Mouse (Mus musculus) liver, embryonic 11.5 days (tissue): ENCODE data around the gene Smyd4. TPM values are rescaled to one million over a fixed set of nuclear protein-coding genes. Genes with fewer than 3 reads are reported as not detected.
A peak's percentile ranks its signal among the peaks of the same experiment; 100 is the strongest.

Experiments used
- ATAC-seq: fragments of 200-750 bp; cut with Nextera tagmentation; replicated peaks from 2 replicates; pipeline ENCODE4 v1.8.0; 2017; ENCODE audit warnings: moderate number of reproducible peaks, mild to moderate bottlenecking, moderate TSS enrichment, moderate library complexity; ENCODE audit not compliant: low FRiP score
- DNase-seq: peaks from one replicate; pipeline ENCODE4 v3.0.0-alpha.2; 2017; ENCODE audit warnings: low spot score
- H3K27ac ChIP-seq: fragments of 300-500 bp; sonication (generic); 2 replicates; pipeline ENCODE4 v1.5.1; 2014; ENCODE audit warnings: mild to moderate bottlenecking, low read depth, low read length, control low read depth
- H3K27me3 ChIP-seq: fragments of 300-500 bp; sonication (generic); replicated peaks from 2 replicates; pipeline ENCODE4 v1.6.1; 2014; ENCODE audit warnings: low read length, mixed read lengths; ENCODE audit not compliant: control insufficient read depth, insufficient read depth
- H3K36me3 ChIP-seq: fragments of 300-500 bp; sonication (generic); 2 replicates; pipeline ENCODE4 v1.6.1; 2014; ENCODE audit warnings: mild to moderate bottlenecking, low read length, moderate library complexity, mixed read lengths; ENCODE audit not compliant: control insufficient read depth, insufficient read depth
- H3K4me1 ChIP-seq: fragments of 300-500 bp; sonication (generic); replicated peaks from 2 replicates; pipeline ENCODE4 v1.6.1; 2014; ENCODE audit warnings: low read length, mixed read lengths; ENCODE audit not compliant: control insufficient read depth, insufficient read depth
- H3K4me2 ChIP-seq: fragments of 300-500 bp; sonication (generic); 2 replicates; pipeline ENCODE4 v1.6.1; 2014; ENCODE audit warnings: mild to moderate bottlenecking, control low read depth, moderate library complexity
- H3K4me3 ChIP-seq: fragments of 300-500 bp; sonication (generic); 2 replicates; pipeline ENCODE4 v1.5.1; 2014; ENCODE audit warnings: low read depth, low read length, control low read depth
- H3K9ac ChIP-seq: fragments of 300-500 bp; sonication (generic); 2 replicates; pipeline ENCODE4 v1.6.1; 2014; ENCODE audit warnings: low read depth, low read length, control low read depth
- H3K9me3 ChIP-seq: fragments of 300-500 bp; sonication (generic); 2 replicates; pipeline ENCODE4 v1.6.1; 2016; ENCODE audit warnings: low read length, inconsistent platforms, mixed read lengths; ENCODE audit not compliant: control insufficient read depth
- WGBS: fragments of 180-500 bp; shearing (Covaris S2); extraction: QIAGEN DNeasy Blood & Tissue Kit; methylation state at CpG from one replicate; pipeline ENCODE4 v1.1.7; 2014; 5-methylcytosine and 5-hydroxymethylcytosine counted together
- polyA plus RNA-seq: library from polyadenylated mRNA; unstranded; fragments of >200 nt; fragmentation: Nextera tagmentation; extraction: Ambion mirVana; gene quantifications from 2 replicates; pipeline ENCODE4 v1.2.1, GENCODE M21; 2014

Smyd4 gene
- polyA plus RNA-seq, 1 experiment from 2014 or later: 10.9 TPM

GRCm38 (mm10) chr11:75340076-75340475 lies 8.2 kb upstream of the Smyd4 start:
- H3K27ac ChIP-seq: no peak overlapping the region
- H3K4me1 ChIP-seq: peaks cover 28% of the 10 kb centered on the region
- DNase-seq (no peak), ATAC-seq (no peak)
- no peaks in the 10 kb centered on the region for H3K9me3 ChIP-seq
- no peak overlapping the region for H3K9ac ChIP-seq
- no peaks in the 10 kb centered on the region for H3K27me3 ChIP-seq
- no peak overlapping the region for H3K4me2 ChIP-seq
- H3K36me3 ChIP-seq: peaks cover 32% of the 10 kb centered on the region
- 92% methylated on average over 14 of the region's 14 CpGs for WGBS
- no peak overlapping the region for H3K4me3 ChIP-seq

DNA sequence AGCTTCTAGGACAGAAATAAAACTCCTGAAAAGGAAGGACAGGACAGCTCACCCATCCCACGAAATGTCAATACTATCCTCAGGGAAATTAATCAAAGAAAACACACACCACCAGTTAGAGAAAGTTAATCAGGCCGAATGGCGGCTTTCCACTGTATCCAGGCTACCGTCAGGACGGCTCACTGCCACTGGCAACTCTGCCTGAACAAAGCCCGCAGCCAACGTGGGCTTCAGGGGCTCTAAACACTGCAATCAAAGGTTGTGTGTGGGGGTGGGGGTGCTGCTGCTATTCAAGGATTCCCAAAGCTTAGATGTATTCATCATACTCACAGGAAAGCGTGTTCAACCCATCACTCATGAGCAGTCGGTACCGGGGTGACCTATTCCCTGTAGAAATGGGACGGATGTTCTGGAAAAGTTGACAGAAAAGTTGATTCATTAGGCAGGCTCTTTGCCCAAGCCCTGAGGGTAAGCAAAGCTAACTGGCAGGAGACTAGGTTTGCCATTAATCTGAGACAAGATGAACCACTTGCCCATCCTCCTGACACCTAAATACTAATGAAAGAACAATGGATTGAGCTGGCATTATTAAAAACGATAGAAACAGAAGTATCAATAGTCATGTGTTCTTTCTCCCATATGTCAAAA lies 7.4 kb upstream of the Smyd4 start:
- no peaks in the 10 kb centered on the region for H3K9me3 ChIP-seq
- H3K4me2 ChIP-seq: no peak overlapping the region
- H3K4me1 ChIP-seq: peaks cover 32% of the 10 kb centered on the region
- no peak overlapping the region for H3K27ac ChIP-seq
- 92% methylated on average over 12 of the region's 12 CpGs for WGBS
- no peak overlapping the region for H3K4me3 ChIP-seq
- no peak overlapping the region for H3K9ac ChIP-seq
- peaks cover 28% of the 10 kb centered on the region for H3K36me3 ChIP-seq
- DNase-seq: no peak
- no peak for ATAC-seq
- H3K27me3 ChIP-seq: no peaks in the 10 kb centered on the region

- Histone ChIP-seq H3K27ac (no peak overlapping the region), H3K36me3 (peaks cover 25% of the 10 kb centered on the region; the same call in 1 of the 2 replicates), H3K4me3 (no peak overlapping the region), H3K9me3 (no peaks in the 10 kb centered on the region), H3K4me1 (peaks cover 27% of the 10 kb centered on the region), H3K27me3 (no peaks in the 10 kb centered on the region), H3K9ac (no peak overlapping the region), H3K4me2 (no peak overlapping the region)
- 85% methylated on average over 2 of the region's 2 CpGs for WGBS
- DNase-seq: no peak
- no peak for ATAC-seq
These were observed 5.1 kb upstream of the Smyd4 start for GRCm38 (mm10) chr11:75343096-75343495.

DNA sequence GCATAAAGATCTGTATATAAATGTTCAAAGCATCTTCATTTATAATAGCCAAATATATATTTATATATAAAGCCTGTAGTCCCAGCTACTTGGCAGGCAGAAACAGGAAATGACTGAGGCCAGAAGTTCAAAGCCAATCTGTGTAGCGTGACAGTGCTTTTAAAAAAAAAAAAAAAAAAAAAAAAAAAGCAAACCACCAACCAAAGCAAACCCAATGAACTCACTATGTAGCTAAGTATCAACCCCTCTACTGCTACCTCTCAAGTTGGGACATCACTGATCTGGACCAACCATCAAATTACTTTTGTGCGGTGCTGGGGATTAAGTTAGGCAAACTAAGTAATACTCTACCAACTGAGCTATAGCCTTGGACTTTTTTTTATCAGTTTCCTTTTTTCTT lies 4.1 kb upstream of the Smyd4 start:
- no peak for DNase-seq

DNA sequence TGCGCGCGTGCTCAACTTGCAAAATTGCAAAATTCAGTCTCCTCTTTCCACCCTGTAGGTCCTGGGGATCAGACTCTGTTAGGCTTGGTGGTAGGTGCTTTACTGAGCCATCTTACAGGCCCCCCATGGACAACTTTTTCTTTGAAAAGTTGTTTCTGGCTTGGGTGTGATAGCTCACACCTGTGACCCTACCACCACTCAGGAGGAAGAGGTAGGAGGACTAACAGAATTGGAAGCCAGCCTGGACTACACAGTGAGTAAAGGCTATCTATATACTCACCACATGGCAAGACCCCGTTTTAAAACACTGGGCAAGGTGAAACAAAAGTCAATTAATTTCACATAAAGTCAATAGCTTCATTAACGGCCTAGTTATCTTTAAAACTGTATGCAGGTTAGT lies 3.5 kb upstream of the Smyd4 start:
- WGBS: 89% methylated on average over 5 of the region's 5 CpGs
- Histone ChIP-seq H3K4me1 (peaks cover 29% of the 10 kb centered on the region), H3K27ac (0 out of 2 replicates have a peak overlapping the region, but pooled peaks have one; percentile 7), H3K4me2 (no peak overlapping the region), H3K9me3 (no peaks in the 10 kb centered on the region), H3K9ac (no peak overlapping the region), H3K4me3 (no peak overlapping the region), H3K27me3 (no peaks in the 10 kb centered on the region), H3K36me3 (peaks cover 16% of the 10 kb centered on the region; the same call in 1 of the 2 replicates)
- ATAC-seq (no peak), DNase-seq (no peak)

More for the DNA sequence above, 4.1 kb upstream of the Smyd4 start:
- WGBS: 76% methylated on average over 2 of the region's 2 CpGs
- no peak overlapping the region for H3K27ac ChIP-seq
- ATAC-seq: no peak
- H3K9ac ChIP-seq: no peak overlapping the region
- H3K9me3 ChIP-seq: no peaks in the 10 kb centered on the region
- no peaks in the 10 kb centered on the region for H3K27me3 ChIP-seq
- H3K36me3 ChIP-seq: peaks cover 20% of the 10 kb centered on the region; the same call in 1 of the 2 replicates
- H3K4me2 ChIP-seq: no peak overlapping the region
- no peak overlapping the region for H3K4me3 ChIP-seq
- H3K4me1 ChIP-seq: peaks cover 29% of the 10 kb centered on the region

- H3K27me3 ChIP-seq: no peaks in the 10 kb centered on the region
- no peaks in the 10 kb centered on the region for H3K9me3 ChIP-seq
- WGBS: 82% methylated on average over 3 of the region's 4 CpGs
- no peak for ATAC-seq
- DNase-seq: no peak
- H3K36me3 ChIP-seq: peaks cover 2% of the 10 kb centered on the region; the same call in 1 of the 2 replicates
- H3K27ac ChIP-seq: no peak overlapping the region
- H3K4me2 ChIP-seq: peak overlapping the region; percentile 91
- peaks cover 34% of the 10 kb centered on the region for H3K4me1 ChIP-seq
- peak overlapping the region; percentile 53 for H3K9ac ChIP-seq
- H3K4me3 ChIP-seq: peak overlapping the region; percentile 77
These were observed 1.6 kb upstream of the Smyd4 start for GRCm38 (mm10) chr11:75346556-75347187.

DNA sequence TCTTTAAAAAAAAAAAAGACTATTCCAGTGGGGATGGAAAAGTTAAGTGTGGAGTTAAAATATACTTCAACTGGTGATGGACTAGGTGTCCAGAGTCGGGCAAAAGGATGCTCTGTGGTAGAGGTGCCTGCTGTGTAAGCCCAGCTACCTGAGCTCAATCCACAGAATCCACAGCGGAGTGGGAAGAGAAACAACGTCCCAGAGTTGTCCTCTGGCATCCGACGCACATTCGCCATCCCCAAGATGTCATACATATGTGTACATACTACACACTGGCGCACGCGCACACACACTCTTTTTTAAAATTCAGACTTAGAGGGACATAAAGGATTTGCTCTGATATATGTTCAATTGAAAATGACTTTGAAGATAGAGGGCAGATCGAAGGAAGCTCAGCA lies 1.0 kb upstream of the Smyd4 start:
- DNase-seq (no peak), ATAC-seq (no peak)
- Histone ChIP-seq H3K27ac (0 out of 2 replicates have a peak overlapping the region, but pooled peaks have one; percentile 67), H3K27me3 (no peaks in the 10 kb centered on the region), H3K4me1 (peaks cover 34% of the 10 kb centered on the region), H3K4me2 (peak overlapping the region; percentile 91), H3K9me3 (no peaks in the 10 kb centered on the region), H3K4me3 (peak overlapping the region; percentile 77), H3K9ac (peak overlapping the region; percentile 93), H3K36me3 (0 out of 2 replicates have a peak, but pooled peaks cover under 1% of the 10 kb centered on the region)
- WGBS: 47% methylated on average over 10 of the region's 10 CpGs

DNA sequence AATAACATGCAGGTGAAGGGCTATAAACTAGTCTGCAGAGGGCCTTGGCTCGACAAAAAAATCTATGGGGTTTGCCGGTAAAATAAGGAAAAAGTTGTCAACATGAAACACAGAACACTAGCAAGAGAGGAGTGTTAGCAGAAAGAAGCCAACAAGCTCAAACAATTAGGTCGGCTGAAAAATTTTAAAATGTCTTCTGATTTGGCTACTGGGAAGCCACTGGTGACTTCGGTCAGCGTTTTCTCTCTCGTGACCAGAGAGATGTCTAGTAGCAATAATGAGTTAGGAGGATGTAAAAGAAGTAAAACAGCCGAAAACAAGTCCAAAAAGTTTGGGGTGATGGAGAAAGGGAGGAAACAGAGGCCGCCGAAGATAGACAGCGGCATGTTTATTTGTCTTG lies 637 bp upstream of the Smyd4 start:
- no peak for DNase-seq
- Histone ChIP-seq H3K27me3 (no peaks in the 10 kb centered on the region), H3K27ac (peak overlapping the region; percentile 67; the same call in 1 of the 2 replicates), H3K4me2 (peak overlapping the region; percentile 91), H3K4me1 (peaks cover 34% of the 10 kb centered on the region), H3K4me3 (peak overlapping the region; percentile 77), H3K9me3 (no peaks in the 10 kb centered on the region), H3K9ac (peak overlapping the region; percentile 93), H3K36me3 (no peaks in the 10 kb centered on the region)
- 1% methylated on average over 10 of the region's 10 CpGs for WGBS
- ATAC-seq: no peak

DNA sequence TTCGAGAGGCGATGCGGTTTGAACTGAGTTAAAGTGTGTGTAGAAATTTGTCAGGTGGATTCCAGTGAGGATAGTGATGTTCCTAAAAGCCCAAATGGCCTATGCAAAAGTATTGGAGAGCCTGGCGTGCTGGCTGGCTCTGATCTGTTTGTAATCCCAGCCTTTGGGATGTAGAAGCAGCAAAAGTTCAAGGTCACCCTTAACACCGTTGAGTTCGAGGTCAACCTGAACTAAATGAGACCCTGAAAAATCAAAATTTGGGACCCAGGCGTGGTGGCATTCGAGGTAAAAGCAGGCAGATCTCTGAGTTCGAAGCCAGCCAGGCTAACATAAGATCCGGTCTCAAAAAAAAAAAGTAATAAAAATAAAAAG lies 643 bp downstream of the Smyd4 start:
- Histone ChIP-seq H3K4me3 (peak overlapping the region; percentile 77), H3K4me1 (peaks cover 27% of the 10 kb centered on the region), H3K27me3 (no peaks in the 10 kb centered on the region), H3K36me3 (no peaks in the 10 kb centered on the region; the same call in 1 of the 2 replicates), H3K9me3 (no peaks in the 10 kb centered on the region), H3K9ac (peak overlapping the region; percentile 80), H3K27ac (peak overlapping the region; percentile 72), H3K4me2 (peak overlapping the region; percentile 91)
- DNase-seq (no peak), ATAC-seq (no peak)
- 45% methylated on average over 10 of the region's 10 CpGs for WGBS
